Mouse (Mus musculus) v-Abl transformed pro-B cells (cell line): Measurements from ENCODE around the gene Tdrd7.

Source experiments
- in situ Hi-C, 2 experiments: fragments of 400-800 bp; cut with MboI; formaldehyde crosslinking; loops; one replicate each; pipeline ENCODE4 v1.15.1; 2025; ENCODE audit not compliant: unreplicated experiment in 2 of 2

Tdrd7 gene

GRCm38 (mm10) chr4:45970048-45970560 is 5.0 kb downstream of the Tdrd7 start:
- in situ Hi-C loops: loop anchor here in 1 of 2 experiments (25.0 kb wide), 1 partner anchor 492 kb away; the partner anchor contains the start of gene Anp32b

- in situ Hi-C loops: loop anchor here in 1 of 2 experiments (25.0 kb wide), 1 partner anchor 490 kb away; the partner anchor contains the start of gene Anp32b
Measured at GRCm38 (mm10) chr4:45971806-45972447, 6.8 kb downstream of the Tdrd7 start.

- in situ Hi-C loops: loop anchor here in 1 of 2 experiments (25.0 kb wide), 1 partner anchor 490 kb away; the partner anchor contains the start of gene Anp32b
Measured at GRCm38 (mm10) chr4:45972448-45972854, 7.3 kb downstream of the Tdrd7 start.

- in situ Hi-C loops: loop anchor here in 1 of 2 experiments (25.0 kb wide), 1 partner anchor 489 kb away; the partner anchor contains the start of gene Anp32b
Measured at GRCm38 (mm10) chr4:45972951-45973350, 7.8 kb downstream of the Tdrd7 start.

- in situ Hi-C loops: no loop called here
Measured at GRCm38 (mm10) chr4:45976931-45977667, 12.0 kb downstream of the Tdrd7 start.

- in situ Hi-C loops: no loop called here
Measured at GRCm38 (mm10) chr4:45979916-45980315, 14.8 kb downstream of the Tdrd7 start.

- in situ Hi-C loops: no loop called here
Measured at GRCm38 (mm10) chr4:45981054-45981453, 15.9 kb downstream of the Tdrd7 start.

GRCm38 (mm10) chr4:45990427-45991135 is 25.4 kb downstream of the Tdrd7 start:
- in situ Hi-C loops: no loop called here

- in situ Hi-C loops: no loop called here
Measured at GRCm38 (mm10) chr4:45998536-45998935, 33.4 kb downstream of the Tdrd7 start.

GRCm38 (mm10) chr4:46008142-46008793 is 43.1 kb downstream of the Tdrd7 start:
- in situ Hi-C loops: no loop called here

GRCm38 (mm10) chr4:46011698-46012097 is 46.6 kb downstream of the Tdrd7 start:
- in situ Hi-C loops: no loop called here

GRCm38 (mm10) chr4:46015605-46016004 is 50.5 kb downstream of the Tdrd7 start:
- in situ Hi-C loops: no loop called here

GRCm38 (mm10) chr4:46023021-46023481 is 57.9 kb downstream of the Tdrd7 start:
- in situ Hi-C loops: no loop called here

GRCm38 (mm10) chr4:46025893-46026292 is 60.8 kb downstream of the Tdrd7 start:
- in situ Hi-C loops: no loop called here

GRCm38 (mm10) chr4:46028224-46028623 is 63.1 kb downstream of the Tdrd7 start:
- in situ Hi-C loops: no loop called here

- in situ Hi-C loops: no loop called here
Measured at GRCm38 (mm10) chr4:46028781-46029180, 63.6 kb downstream of the Tdrd7 start.

- in situ Hi-C loops: no loop called here
Measured at GRCm38 (mm10) chr4:46029552-46029951, 64.4 kb downstream of the Tdrd7 start.

- in situ Hi-C loops: no loop called here
Measured at GRCm38 (mm10) chr4:46032448-46032847, 67.3 kb downstream of the Tdrd7 start.

- in situ Hi-C loops: no loop called here
Measured at GRCm38 (mm10) chr4:46033197-46033596, 68.1 kb downstream of the Tdrd7 start.

GRCm38 (mm10) chr4:46038591-46038891 is 73.4 kb downstream of the Tdrd7 start:
- in situ Hi-C loops: no loop called here
